Comparison of ENCODE assay signal across 28 mouse cellular contexts in the genomic region with DNA sequence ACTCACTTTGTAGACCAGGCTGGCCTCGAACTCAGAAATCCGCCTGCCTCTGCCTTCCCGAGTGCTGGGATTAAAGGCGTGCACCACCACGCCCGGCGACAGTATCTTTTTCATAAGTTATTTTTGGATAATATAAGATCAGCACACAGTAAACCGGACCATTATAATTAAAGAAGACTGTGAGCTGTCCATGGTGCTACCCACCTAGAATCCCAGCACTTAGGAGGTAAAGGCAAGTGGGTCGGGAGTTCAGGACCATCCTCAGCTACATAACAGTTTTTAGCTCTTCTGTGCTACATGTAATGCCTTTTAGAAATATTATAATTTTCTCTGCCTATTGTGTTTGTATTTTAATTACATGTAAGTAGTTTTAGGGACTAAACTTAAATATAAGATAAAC. TPM values are rescaled to one million over a fixed set of nuclear protein-coding genes. Genes with fewer than 3 reads are reported as not detected.
A peak's percentile ranks its signal among the peaks of the same experiment; 100 is the strongest.
DNase-seq lines count a peak whose midpoint lies in the region; ATAC-seq and TF ChIP-seq lines count a peak whose summit lies in the region.
"Had no signal": no experiment of that assay in that cellular context is flagged by ENCODE, and none has a peak within 500 bp of the region (broad histone marks: within the 10 kb centered on the region; RNA-seq: fewer than 3 reads in every experiment).

No protein-coding gene starts in this region.

- no peaks in the 10 kb centered on the region for H3K27me3 ChIP-seq in lung, embryonic 14.5 days (ENCODE audit: insufficient read depth, low read length)
- no peaks in the 10 kb centered on the region for H3K27me3 ChIP-seq in kidney, embryonic 16.5 days (ENCODE audit: insufficient read depth, low read length)
- H3K27me3 ChIP-seq: embryonic facial prominence, embryonic 12.5 days; embryonic facial prominence, embryonic 15.5 days; forebrain, embryonic 12.5 days; forebrain, embryonic 15.5 days; heart, embryonic 13.5 days; Patski had no signal

- peaks cover 50% of the 10 kb centered on the region for H3K36me3 ChIP-seq in lung, embryonic 14.5 days (ENCODE audit: insufficient read depth)
- H3K36me3 ChIP-seq in kidney, embryonic 16.5 days (ENCODE audit: insufficient read depth, low read length), result peaks cover 42% of the 10 kb centered on the region

- no peak overlapping the region for H3K27ac ChIP-seq in lung, embryonic 14.5 days (ENCODE audit: low read depth)
- no peak overlapping the region for H3K27ac ChIP-seq in kidney, embryonic 16.5 days (ENCODE audit: low read length)
- H3K27ac ChIP-seq: embryonic facial prominence, embryonic 12.5 days; embryonic facial prominence, embryonic 15.5 days; forebrain, embryonic 12.5 days; forebrain, embryonic 15.5 days; heart, embryonic 10.5 days; heart, embryonic 13.5 days; hindbrain, embryonic 14.5 days had no signal

- no peak overlapping the region for H3K4me2 ChIP-seq in lung, embryonic 14.5 days
- no peak overlapping the region for H3K4me2 ChIP-seq in kidney, embryonic 16.5 days (replicated peaks; ENCODE audit: low read depth, low read length)
- H3K4me2 ChIP-seq: embryonic facial prominence, embryonic 12.5 days; embryonic facial prominence, embryonic 15.5 days; forebrain, embryonic 12.5 days; forebrain, embryonic 15.5 days; heart, embryonic 13.5 days; hindbrain, embryonic 14.5 days had no signal

- WGBS in lung, embryonic 14.5 days, result 88% methylated on average over 9 of the region's 9 CpGs
- 92% methylated on average over 9 of the region's 9 CpGs for WGBS in kidney, embryonic 16.5 days

- H3K9me3 ChIP-seq in lung, embryonic 14.5 days (ENCODE audit: low read depth, low read length), result no peaks in the 10 kb centered on the region
- H3K9me3 ChIP-seq in kidney, embryonic 16.5 days (ENCODE audit: low read length), result no peaks in the 10 kb centered on the region
- H3K9me3 ChIP-seq: embryonic facial prominence, embryonic 12.5 days; embryonic facial prominence, embryonic 15.5 days; forebrain, embryonic 12.5 days; forebrain, embryonic 15.5 days; heart, embryonic 10.5 days; heart, embryonic 13.5 days had no signal

- no peak for TF ChIP-seq CTCF in lung, embryonic 14.5 days (IDR thresholded peaks at IDR 0.05; ENCODE audit: low read depth)

- no peak overlapping the region for H3K9ac ChIP-seq in lung, embryonic 14.5 days
- no peak overlapping the region for H3K9ac ChIP-seq in kidney, embryonic 16.5 days (replicated peaks; ENCODE audit: low read length)
- H3K9ac ChIP-seq: embryonic facial prominence, embryonic 12.5 days; embryonic facial prominence, embryonic 15.5 days; forebrain, embryonic 12.5 days; forebrain, embryonic 15.5 days; heart, embryonic 13.5 days; hindbrain, embryonic 14.5 days had no signal

- peak; percentile 14 for DNase-seq in embryo, embryonic 11 days
- no peak for DNase-seq in embryo, embryonic 9.5 days (ENCODE audit: extremely low spot score)
- DNase-seq in lung, embryonic 14.5 days, result peak; percentile 60
- DNase-seq in lung, adult 18-20 months, result no peak
- peak; percentile 47 for DNase-seq in R1 (ENCODE audit: low read depth, low spot score)
- DNase-seq: adrenal gland, adult 2 months; adrenal gland, postnatal 14 days; cerebellum, adult 11 months; cerebellum, adult 2 months; cerebellum, adult 9-11 months; cerebellum, postnatal 25 days; gastrocnemius, postnatal 25 days; heart, adult 18-20 months; heart, postnatal 14 days; heart, postnatal 4 days; kidney, adult 11 months had no signal

- ATAC-seq in lung, embryonic 14.5 days (ENCODE audit: insufficient read depth), result no peak
- no peak for ATAC-seq in kidney, embryonic 16.5 days (ENCODE audit: low FRiP score, low TSS enrichment)
- no peak for ATAC-seq in erythroblast, adult 5-6 weeks (replicated peaks; ENCODE audit: low FRiP score, poor library complexity, severe bottlenecking)
- ATAC-seq: CD4-positive, CD25-positive, alpha-beta regulatory T cell, adult 4 months; forebrain, embryonic 15.5 days; Patski had no signal

- H3K4me3 ChIP-seq in lung, embryonic 14.5 days (ENCODE audit: low read depth, low read length), result no peak overlapping the region
- no peak overlapping the region for H3K4me3 ChIP-seq in kidney, embryonic 16.5 days (ENCODE audit: low read length)
- H3K4me3 ChIP-seq: embryonic facial prominence, embryonic 12.5 days; embryonic facial prominence, embryonic 15.5 days; erythroblast, embryonic 14.5 days; forebrain, embryonic 12.5 days; forebrain, embryonic 15.5 days; heart, embryonic 10.5 days; heart, embryonic 13.5 days had no signal

- no peaks in the 10 kb centered on the region for H3K4me1 ChIP-seq in lung, embryonic 14.5 days (ENCODE audit: insufficient read depth)
- no peaks in the 10 kb centered on the region for H3K4me1 ChIP-seq in kidney, embryonic 16.5 days (ENCODE audit: insufficient read depth, low read length)
- H3K4me1 ChIP-seq: embryonic facial prominence, embryonic 12.5 days; embryonic facial prominence, embryonic 15.5 days; forebrain, embryonic 12.5 days; forebrain, embryonic 15.5 days had no signal

RNA-seq across cellular contexts. Expression of gene Ip6k2, which starts 41.5 kb away (rescaled TPM):
- 88.1 and 90.4 TPM in 2 replicates for polyA plus RNA-seq in lung, embryonic 14.5 days (2014; fragmentation: Nextera tagmentation; extraction: Ambion mirVana)
- 100 and 109 TPM in 2 replicates for polyA plus RNA-seq in kidney, embryonic 16.5 days (2015; fragmentation: Nextera tagmentation; extraction: Ambion mirVana)
- total RNA-seq in erythroblast, adult 5-6 weeks (2015; ENCODE audit: low replicate concordance), result 4.2 and 20.9 TPM in 2 replicates
- 47.5 and 61.2 TPM in 2 replicates for total RNA-seq in erythroblast, adult 5-6 weeks (2017; ENCODE audit: low replicate concordance)

RNA-seq across cellular contexts. Expression of gene Prkar2a, which starts 52.9 kb away (rescaled TPM):
- 35.0 and 38.1 TPM in 2 replicates for polyA plus RNA-seq in lung, embryonic 14.5 days (2014; fragmentation: Nextera tagmentation; extraction: Ambion mirVana)
- polyA plus RNA-seq in kidney, embryonic 16.5 days (2015; fragmentation: Nextera tagmentation; extraction: Ambion mirVana), result 19.8 and 20.2 TPM in 2 replicates
- 2.9 and 5.9 TPM in 2 replicates for total RNA-seq in erythroblast, adult 5-6 weeks (2015; ENCODE audit: low replicate concordance)
- total RNA-seq in erythroblast, adult 5-6 weeks (2017; ENCODE audit: low replicate concordance), result 1.4 and 3.1 TPM in 2 replicates

Comparison
In these comparisons a context has a peak if more than half of its experiments do, and no peak if none do; other contexts are left out.
1. DNase-seq: peak in embryo, embryonic 11 days (single experiment), lung, embryonic 14.5 days (single experiment) and R1 (single experiment); none in embryo, embryonic 9.5 days (single experiment) and lung, adult 18-20 months (0 of 2).